Mouse (Mus musculus): ENCODE data around the gene Abcb9. TPM values are rescaled to one million over a fixed set of nuclear protein-coding genes. Genes with fewer than 3 reads are reported as not detected.

The Abcb9 gene
- polyA plus RNA-seq, 1 experiment from 2014 or later, result 23.5 TPM

DNA sequence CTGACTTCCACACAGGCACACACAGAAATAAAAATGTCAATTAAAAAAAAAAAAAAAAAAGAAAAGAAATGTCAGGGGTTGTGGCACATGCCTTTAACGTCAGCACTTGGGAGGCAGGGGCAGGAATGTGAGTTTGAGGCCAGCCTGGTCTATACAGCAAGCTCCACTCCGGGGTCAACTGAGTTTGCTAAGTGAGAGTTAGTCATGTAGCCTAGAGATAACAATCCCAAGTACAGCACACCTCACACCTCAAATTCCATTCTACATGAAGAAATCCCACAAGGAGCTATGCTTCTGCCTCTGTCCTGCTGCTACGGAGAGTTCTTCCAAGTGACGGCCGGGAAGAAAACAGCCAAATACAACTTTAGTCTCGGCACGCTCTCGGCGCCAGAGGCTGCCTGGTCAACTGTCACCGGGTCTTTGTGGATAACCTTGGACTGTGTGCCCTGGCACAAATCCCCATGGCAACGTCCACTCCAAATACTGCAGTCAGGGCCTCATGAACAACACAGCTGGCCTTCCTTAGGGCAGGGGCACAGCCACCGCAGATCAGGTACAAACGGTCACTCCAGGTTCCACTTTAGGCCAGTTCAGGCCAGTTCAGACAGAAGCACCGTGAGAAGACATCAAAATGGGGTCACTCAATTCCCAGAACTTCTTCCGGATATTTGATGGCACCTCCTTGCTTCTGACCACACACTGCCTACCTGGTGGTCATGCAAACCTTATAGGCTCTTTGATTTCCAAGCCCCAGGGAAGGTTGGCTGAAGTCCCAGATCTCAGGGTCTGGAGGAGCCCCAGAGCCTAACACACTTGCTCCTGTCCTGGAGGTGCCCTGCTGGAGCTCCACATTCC lies 69.8 kb downstream of the Abcb9 start:
- Histone ChIP-seq H3K27ac (replicated peaks) (peak overlapping the region; percentile 36; the same call in 1 of the 2 replicates), H3K4me2 (peak overlapping the region; percentile 20), H3K36me3 (no peaks in the 10 kb centered on the region), H3K27me3 (no peaks in the 10 kb centered on the region), H3K9ac (no peak overlapping the region), H3K4me3 (no peak overlapping the region), H3K4me1 (replicated peaks) (peaks cover 73% of the 10 kb centered on the region), H3K9me3 (no peaks in the 10 kb centered on the region)
- WGBS, result 71% methylated on average over 15 of the region's 15 CpGs
- ATAC-seq (ENCODE audit: low FRiP score, low read depth), result no peak

DNA sequence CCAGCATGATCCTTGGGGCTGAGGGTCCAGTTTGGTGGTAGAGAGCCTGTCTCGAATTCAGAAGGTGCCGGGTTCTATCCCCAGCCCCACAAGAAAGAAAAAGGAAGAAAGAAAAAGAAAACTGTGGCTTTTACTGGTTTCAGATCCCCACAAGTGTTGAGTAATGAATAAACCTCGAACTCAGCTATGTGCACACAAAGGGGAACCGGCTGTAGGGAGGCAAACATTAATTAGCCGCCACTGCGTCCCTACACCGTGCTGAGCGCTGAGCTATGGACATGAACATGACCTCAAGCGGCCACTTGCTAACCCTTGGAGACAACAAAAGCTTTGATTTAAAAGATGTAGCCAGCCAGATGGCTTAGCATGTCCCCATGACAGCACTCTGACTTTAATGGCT lies 70.5 kb downstream of the Abcb9 start:
- H3K9me3 ChIP-seq, result no peaks in the 10 kb centered on the region
- H3K36me3 ChIP-seq, result no peaks in the 10 kb centered on the region
- ATAC-seq (ENCODE audit: low FRiP score, low read depth), result no peak
- H3K4me1 ChIP-seq (replicated peaks), result peaks cover 71% of the 10 kb centered on the region
- H3K4me2 ChIP-seq, result peak overlapping the region; percentile 20; the same call in 1 of the 2 replicates
- no peaks in the 10 kb centered on the region for H3K27me3 ChIP-seq
- 38% methylated on average over 9 of the region's 9 CpGs for WGBS
- no peak overlapping the region for H3K9ac ChIP-seq
- H3K27ac ChIP-seq (replicated peaks), result peak overlapping the region; percentile 58
- no peak overlapping the region for H3K4me3 ChIP-seq

DNA sequence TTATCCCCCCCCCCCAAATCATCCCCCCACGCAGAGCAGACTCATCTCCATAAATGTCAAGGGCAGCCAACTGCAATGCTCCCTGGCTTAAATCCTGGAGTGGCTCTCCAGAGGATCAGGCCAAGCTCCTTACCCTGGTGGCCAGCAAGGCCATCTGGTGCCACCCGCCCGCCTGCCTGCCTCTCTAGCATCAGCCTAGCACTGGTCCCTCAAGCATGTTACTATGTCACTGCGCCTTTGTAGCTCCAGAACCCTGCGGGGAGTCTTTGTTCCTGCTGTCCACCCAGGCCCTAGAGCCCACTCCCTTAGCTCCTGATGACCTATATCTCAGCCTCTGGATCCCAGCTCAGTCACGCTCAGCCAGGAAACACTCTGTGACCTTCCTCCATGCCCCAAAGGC lies 70.9 kb downstream of the Abcb9 start:
- WGBS, result 30% methylated on average over 6 of the region's 6 CpGs
- Histone ChIP-seq H3K36me3 (no peaks in the 10 kb centered on the region), H3K4me1 (replicated peaks) (peaks cover 71% of the 10 kb centered on the region), H3K9me3 (no peaks in the 10 kb centered on the region), H3K9ac (no peak overlapping the region), H3K27ac (replicated peaks) (peak overlapping the region; percentile 58), H3K27me3 (no peaks in the 10 kb centered on the region), H3K4me3 (no peak overlapping the region), H3K4me2 (no peak overlapping the region)
- peak; percentile 54; the same call in 1 of the 2 replicates for ATAC-seq (ENCODE audit: low FRiP score, low read depth)

DNA sequence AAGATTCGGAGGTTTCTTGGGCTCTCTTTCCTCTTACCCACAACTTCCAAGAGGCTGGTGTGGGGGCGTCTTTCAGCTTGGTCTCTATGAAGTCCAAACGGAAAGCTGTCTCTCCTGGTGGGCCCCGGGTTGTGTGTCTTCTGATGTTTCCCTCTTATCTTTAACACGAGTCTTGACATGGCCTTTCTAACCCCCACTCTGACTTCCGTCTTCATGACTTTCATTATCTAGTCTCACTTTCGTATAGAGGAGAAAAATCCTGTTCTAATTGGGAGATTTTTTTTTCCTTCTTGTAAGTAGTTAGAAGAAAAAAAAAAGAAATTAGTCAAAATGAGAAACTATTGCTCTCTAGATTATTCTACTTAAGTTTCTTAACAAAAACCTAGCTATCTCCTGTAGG lies 73.2 kb downstream of the Abcb9 start:
- Histone ChIP-seq H3K27me3 (no peaks in the 10 kb centered on the region), H3K36me3 (no peaks in the 10 kb centered on the region), H3K9ac (no peak overlapping the region), H3K4me3 (no peak overlapping the region), H3K27ac (replicated peaks) (no peak overlapping the region), H3K9me3 (no peaks in the 10 kb centered on the region), H3K4me1 (replicated peaks) (peaks cover 69% of the 10 kb centered on the region), H3K4me2 (no peak overlapping the region)
- 83% methylated on average over 7 of the region's 7 CpGs for WGBS
- ATAC-seq (ENCODE audit: low FRiP score, low read depth), result no peak

DNA sequence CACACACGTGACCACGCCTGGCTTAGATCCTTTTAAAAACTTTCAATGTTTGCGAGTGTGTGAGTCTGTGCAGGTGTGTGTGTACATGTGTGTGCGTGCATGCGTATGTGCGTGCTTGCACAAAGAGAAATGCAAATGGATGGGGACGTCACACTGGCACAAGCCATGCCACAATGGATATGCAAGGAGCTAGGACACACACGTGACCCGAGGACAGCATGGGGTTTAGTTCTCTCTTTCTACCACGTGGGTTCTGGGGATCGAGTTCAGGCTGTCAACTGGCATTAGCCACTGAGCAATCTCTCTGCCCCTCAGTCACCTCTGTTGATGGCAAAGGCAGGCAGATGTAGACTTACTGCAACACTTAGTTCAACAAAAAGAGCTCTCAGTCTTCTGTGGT lies 73.9 kb downstream of the Abcb9 start:
- no peak for ATAC-seq (ENCODE audit: low FRiP score, low read depth)
- Histone ChIP-seq H3K36me3 (no peaks in the 10 kb centered on the region), H3K9me3 (no peaks in the 10 kb centered on the region), H3K27ac (replicated peaks) (no peak overlapping the region), H3K4me1 (replicated peaks) (peaks cover 73% of the 10 kb centered on the region), H3K27me3 (no peaks in the 10 kb centered on the region), H3K9ac (no peak overlapping the region), H3K4me3 (no peak overlapping the region), H3K4me2 (no peak overlapping the region)
- WGBS, result 73% methylated on average over 11 of the region's 11 CpGs

DNA sequence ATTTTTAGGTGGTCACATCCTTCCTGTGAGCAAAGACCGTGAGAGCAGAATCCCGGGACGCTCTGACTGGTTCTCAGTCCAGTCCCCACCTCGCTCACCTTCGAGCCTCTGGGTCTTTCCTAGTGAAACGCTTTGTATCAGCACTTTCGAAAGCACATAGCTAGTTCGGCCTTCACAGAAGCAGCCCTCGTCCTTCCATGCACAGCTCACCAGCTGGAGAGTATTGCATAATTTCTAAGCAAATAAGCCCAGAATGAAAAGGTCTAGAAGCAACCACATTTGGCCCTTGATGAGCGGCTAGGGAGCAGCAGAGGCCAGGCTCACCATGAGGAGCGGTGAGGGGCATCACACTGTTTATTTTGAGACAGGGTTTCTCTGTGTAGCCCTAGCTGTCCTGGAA lies 74.5 kb downstream of the Abcb9 start:
- H3K4me1 ChIP-seq (replicated peaks), result peaks cover 73% of the 10 kb centered on the region
- H3K27me3 ChIP-seq, result no peaks in the 10 kb centered on the region
- no peak overlapping the region for H3K27ac ChIP-seq (replicated peaks)
- H3K9ac ChIP-seq, result no peak overlapping the region
- 90% methylated on average over 11 of the region's 11 CpGs for whole genome bisulfite sequencing
- H3K4me2 ChIP-seq, result no peak overlapping the region
- ATAC-seq (ENCODE audit: low FRiP score, low read depth), result no peak
- H3K4me3 ChIP-seq, result no peak overlapping the region
- H3K9me3 ChIP-seq, result no peaks in the 10 kb centered on the region
- H3K36me3 ChIP-seq, result no peaks in the 10 kb centered on the region

DNA sequence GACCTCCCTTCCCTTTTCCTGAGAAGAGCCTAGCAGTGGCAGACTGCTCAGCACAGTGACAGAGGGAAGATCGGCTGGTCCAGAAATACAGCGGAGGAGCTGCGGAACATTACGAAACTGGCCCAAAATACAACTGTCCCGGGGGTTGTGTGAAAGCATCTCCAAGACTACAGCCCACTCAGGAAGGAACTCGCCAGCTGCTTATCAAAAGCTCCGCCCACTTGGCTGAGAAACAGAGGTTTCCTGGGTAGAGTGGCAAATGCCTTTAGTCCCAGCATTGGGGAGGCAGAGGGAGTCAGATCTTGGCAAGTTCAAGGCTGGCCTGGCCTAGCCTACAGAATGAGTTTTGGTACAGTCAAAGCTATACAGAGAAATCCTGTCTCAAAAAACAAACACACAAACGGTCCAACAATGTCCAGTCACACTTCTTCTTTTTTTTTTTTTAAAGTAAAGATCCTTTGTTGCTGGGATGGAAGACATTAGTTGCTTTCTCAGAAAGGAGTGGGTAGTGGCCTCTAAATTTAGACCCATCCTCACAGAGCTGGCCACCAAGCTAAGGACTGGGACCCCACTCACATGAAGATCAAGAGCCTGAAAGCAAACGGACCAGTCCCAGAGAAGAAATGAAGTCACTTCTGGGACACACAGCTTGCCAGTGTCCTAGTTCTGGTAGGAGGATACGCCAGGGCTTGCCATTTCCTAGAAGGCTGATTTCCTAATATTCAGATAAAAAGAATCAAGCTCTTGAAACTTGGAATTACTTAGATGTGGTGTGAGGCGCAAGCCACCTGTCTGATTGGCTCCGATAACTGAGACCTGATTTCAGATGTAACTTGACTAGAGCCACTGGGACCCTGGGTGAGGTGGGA lies 76.0 kb downstream of the Abcb9 start:
- H3K9ac ChIP-seq, result no peak overlapping the region
- ATAC-seq (ENCODE audit: low FRiP score, low read depth), result peak; percentile 49; the same call in 1 of the 2 replicates

DNA sequence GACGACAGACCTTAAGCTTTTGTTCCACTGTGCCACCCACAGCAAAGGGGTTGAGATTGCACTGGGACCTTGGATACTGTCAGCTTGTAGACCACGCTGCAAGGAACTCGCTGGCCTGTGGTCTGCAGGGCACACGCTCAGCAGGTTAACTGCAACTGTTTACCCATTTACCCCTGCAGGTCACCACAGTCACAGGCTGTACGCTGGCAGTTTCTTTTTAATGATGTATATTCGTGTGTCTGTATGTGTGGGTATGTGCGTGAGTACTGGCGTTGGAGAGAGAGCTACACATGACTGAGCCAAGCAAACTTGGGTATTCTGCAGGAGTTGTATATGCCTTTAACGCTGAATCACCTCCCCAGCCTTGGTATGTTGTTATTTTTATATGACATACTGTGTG lies 76.9 kb downstream of the Abcb9 start:
- 78% methylated on average over 9 of the region's 9 CpGs for WGBS
- H3K4me1 ChIP-seq (replicated peaks), result peaks cover 72% of the 10 kb centered on the region

More for the DNA sequence above, 76.0 kb downstream of the Abcb9 start:
- H3K4me3 ChIP-seq, result no peak overlapping the region
- H3K27ac ChIP-seq (replicated peaks), result peak overlapping the region; percentile 69
- H3K36me3 ChIP-seq, result no peaks in the 10 kb centered on the region
- 57% methylated on average over 12 of the region's 12 CpGs for WGBS
- no peaks in the 10 kb centered on the region for H3K9me3 ChIP-seq
- H3K27me3 ChIP-seq, result no peaks in the 10 kb centered on the region
- H3K4me1 ChIP-seq (replicated peaks), result peaks cover 72% of the 10 kb centered on the region
- no peak overlapping the region for H3K4me2 ChIP-seq

DNA sequence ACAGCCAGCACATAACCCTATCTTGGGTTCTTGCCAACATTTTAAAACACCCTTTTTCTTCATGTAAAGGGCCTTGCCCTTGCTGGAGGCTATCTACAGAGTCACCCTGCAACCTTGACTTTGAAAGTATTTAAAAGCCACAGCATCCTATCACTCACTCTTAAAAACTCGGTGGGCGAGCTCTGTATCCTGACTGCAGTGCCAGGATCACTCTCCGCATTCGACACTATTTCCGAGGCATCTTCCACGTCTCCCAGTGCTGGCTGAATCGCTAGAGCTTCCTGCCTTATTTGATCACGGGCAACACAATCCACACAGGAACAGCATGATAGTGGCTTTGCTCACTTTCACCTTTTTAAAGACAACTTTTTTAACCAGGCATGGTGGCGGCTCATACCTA lies 77.7 kb downstream of the Abcb9 start:
- no peak for ATAC-seq (ENCODE audit: low FRiP score, low read depth)
- no peak overlapping the region for H3K27ac ChIP-seq (replicated peaks)
- no peaks in the 10 kb centered on the region for H3K9me3 ChIP-seq
- 66% methylated on average over 9 of the region's 9 CpGs for WGBS
- no peaks in the 10 kb centered on the region for H3K36me3 ChIP-seq
- no peak overlapping the region for H3K4me2 ChIP-seq
- peaks cover 75% of the 10 kb centered on the region for H3K4me1 ChIP-seq (replicated peaks)
- H3K27me3 ChIP-seq, result no peaks in the 10 kb centered on the region
- no peak overlapping the region for H3K9ac ChIP-seq
- H3K4me3 ChIP-seq, result no peak overlapping the region

More for the DNA sequence above, 76.9 kb downstream of the Abcb9 start:
- ATAC-seq (ENCODE audit: low FRiP score, low read depth), result no peak
- Histone ChIP-seq H3K36me3 (no peaks in the 10 kb centered on the region), H3K27ac (replicated peaks) (peak overlapping the region; percentile 56), H3K9me3 (no peaks in the 10 kb centered on the region), H3K9ac (no peak overlapping the region), H3K27me3 (no peaks in the 10 kb centered on the region), H3K4me2 (no peak overlapping the region), H3K4me3 (no peak overlapping the region)

DNA sequence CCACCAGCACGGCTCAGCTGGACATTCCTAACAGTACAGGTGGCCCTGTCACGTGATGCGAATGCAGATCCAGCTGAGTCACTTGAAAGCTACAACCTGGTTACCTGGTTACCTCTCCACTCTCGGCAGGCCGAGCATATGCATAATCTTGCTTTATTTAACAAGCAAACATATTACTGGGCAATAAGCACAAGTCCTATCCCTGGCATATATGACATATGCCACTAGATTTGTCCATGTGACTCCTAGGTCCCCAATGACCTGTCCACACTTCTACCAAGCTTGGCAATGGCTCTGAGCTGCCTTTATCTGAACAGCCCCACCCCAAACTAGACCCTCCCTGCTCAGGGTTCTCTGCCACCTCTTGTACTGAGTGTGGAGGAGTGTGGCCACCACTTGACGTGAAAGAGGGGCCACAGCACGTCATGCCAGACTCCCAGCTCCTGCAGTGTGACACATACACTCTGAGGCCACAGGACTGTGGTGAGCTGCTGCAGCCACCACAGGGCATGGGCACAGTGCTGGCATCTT lies 79.2 kb downstream of the Abcb9 start:
- H3K4me3 ChIP-seq, result no peak overlapping the region
- ATAC-seq (ENCODE audit: low FRiP score, low read depth), result no peak
- H3K4me1 ChIP-seq (replicated peaks), result peaks cover 91% of the 10 kb centered on the region
- no peak overlapping the region for H3K4me2 ChIP-seq
- H3K9me3 ChIP-seq, result no peaks in the 10 kb centered on the region
- H3K9ac ChIP-seq, result no peak overlapping the region
- no peaks in the 10 kb centered on the region for H3K27me3 ChIP-seq
- H3K27ac ChIP-seq (replicated peaks), result 0 out of 2 replicates have a peak overlapping the region, but pooled peaks have one; percentile 11
- WGBS, result 75% methylated on average over 7 of the region's 7 CpGs
- H3K36me3 ChIP-seq, result no peaks in the 10 kb centered on the region

DNA sequence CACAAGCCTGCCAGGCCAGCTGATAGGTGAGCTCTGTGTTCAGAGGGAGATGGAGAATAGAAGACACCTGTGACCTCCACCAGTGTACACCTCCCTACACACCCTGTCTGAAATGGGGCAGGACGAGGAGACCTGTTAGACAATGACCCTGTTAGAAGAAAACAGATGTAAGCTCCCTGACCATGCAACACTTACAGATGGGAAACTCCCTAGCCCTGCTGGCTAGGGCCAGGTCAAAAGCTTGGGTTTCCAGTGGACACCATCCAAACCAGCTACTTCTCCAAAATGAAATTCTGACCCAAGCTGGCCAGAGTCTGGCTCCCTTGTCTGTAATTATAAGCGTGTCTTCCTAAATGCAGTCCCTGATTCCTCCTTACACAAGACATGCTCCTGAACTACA lies 79.9 kb downstream of the Abcb9 start:
- no peaks in the 10 kb centered on the region for H3K27me3 ChIP-seq
- H3K9ac ChIP-seq, result no peak overlapping the region
- H3K4me3 ChIP-seq, result no peak overlapping the region
- ATAC-seq (ENCODE audit: low FRiP score, low read depth), result no peak
- H3K4me2 ChIP-seq, result no peak overlapping the region
- no peaks in the 10 kb centered on the region for H3K9me3 ChIP-seq
- peak overlapping the region; percentile 73; the same call in 1 of the 2 replicates for H3K27ac ChIP-seq (replicated peaks)
- H3K4me1 ChIP-seq (replicated peaks), result peaks cover 93% of the 10 kb centered on the region
- 70% methylated on average over 2 of the region's 2 CpGs for WGBS
- no peaks in the 10 kb centered on the region for H3K36me3 ChIP-seq

DNA sequence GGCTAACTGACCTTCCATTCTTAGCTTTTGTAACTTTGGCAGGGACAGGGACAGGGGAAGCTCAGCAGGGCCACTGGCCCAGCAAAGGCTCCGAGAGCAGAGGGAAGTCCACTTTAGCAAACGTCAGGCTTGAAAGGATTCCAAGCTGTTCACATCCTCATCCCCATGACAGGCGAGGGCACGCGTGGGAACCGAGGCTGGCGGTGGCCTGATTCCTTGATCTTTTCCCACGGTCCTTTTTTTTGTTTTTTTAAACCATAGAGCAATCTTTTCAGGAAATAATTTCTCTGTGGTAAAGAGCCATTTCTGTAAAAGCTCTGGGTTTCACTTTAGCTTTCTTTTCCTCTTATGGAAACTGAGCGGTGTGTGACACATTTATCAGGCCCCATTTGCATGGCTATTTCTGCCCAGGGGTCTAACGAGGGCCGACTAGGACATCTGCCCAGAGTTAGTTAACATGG lies 80.8 kb downstream of the Abcb9 start:
- Histone ChIP-seq H3K4me1 (replicated peaks) (peaks cover 98% of the 10 kb centered on the region), H3K27ac (replicated peaks) (peak overlapping the region; percentile 73), H3K9me3 (no peaks in the 10 kb centered on the region), H3K36me3 (peaks cover 5% of the 10 kb centered on the region), H3K4me3 (no peak overlapping the region), H3K9ac (no peak overlapping the region), H3K27me3 (no peaks in the 10 kb centered on the region), H3K4me2 (no peak overlapping the region)
- WGBS, result 5% methylated on average over 11 of the region's 11 CpGs
- no peak for ATAC-seq (ENCODE audit: low FRiP score, low read depth)

All from hindbrain, embryonic 15.5 days (tissue).